Mouse (Mus musculus) spleen, adult 18-20 months (tissue): ENCODE data around the gene Kcnh7.

Experiments used
- DNase-seq, 2 experiments: peaks; one replicate each; pipeline ENCODE4 v3.0.0; 2022; ENCODE audit warnings: mixed read lengths in 2 of 2

Kcnh7 gene

DNA sequence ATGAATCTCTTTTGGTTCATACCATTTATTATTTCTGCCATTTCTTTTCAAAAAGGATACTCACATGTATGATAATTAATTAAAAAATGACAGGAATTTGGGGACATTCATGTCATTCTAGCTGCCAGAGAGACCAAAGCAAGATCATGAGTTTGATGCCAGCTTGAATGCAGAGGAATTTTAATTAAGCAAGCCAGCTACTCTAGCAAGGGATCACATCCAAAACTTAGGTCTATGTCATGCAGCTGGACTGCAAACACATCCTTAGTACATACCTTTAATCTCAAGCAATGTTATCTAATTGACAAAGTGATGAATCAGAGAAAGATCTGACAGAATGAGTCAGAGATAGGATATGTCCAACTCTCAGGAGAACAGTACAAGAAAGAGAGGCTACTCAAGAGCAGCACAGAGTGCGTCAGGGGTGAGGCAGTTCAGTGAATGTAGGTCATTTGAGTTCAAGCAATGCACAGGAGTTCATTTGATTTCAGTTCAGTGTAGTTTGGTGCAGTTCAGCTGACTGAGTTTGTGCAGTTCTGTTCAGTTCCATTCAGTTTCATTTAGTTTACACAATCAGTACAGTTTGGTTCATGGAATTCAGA is 248.7 kb downstream of the Kcnh7 start:
- no peak for DNase-seq

DNA sequence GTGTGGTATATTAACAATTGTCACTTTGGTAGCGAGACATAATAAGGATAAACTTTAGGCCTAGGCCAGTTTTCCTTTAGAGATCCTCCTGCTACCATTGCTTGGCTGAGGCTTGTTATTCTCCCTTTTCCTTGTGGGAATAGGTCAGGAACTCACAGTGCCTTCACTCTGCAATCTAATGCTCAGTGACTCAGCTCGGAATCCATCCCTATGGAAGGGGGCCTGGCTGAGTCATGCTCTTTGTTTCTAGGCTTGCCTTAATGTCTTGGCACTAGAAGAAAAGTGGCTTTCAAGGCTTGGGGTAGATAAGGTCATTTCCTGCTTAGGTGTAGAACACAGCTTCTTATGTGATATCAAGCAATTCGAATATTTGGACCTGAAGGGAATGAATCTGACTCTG is 255.6 kb downstream of the Kcnh7 start:
- DNase-seq = no peak

DNA sequence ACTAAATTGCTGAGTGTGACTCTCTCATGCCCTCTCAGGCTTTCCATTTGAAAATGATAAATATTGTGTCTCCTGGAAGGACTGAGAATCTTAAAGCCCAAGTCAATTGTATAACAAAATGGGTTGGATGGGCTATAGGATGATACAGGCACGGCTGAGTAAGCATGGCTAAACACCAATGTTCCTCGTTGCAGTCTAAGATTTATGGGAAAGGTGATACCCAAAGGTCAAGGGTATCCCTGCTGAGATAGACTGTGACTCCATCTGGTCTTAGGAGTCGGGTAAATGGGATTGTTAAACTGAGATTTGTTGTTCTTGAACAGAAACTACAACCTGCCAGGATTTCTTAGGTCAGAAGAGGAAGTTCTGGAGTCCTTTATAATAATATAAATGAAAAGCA is 256.0 kb downstream of the Kcnh7 start:
- DNase-seq = no peak

DNA sequence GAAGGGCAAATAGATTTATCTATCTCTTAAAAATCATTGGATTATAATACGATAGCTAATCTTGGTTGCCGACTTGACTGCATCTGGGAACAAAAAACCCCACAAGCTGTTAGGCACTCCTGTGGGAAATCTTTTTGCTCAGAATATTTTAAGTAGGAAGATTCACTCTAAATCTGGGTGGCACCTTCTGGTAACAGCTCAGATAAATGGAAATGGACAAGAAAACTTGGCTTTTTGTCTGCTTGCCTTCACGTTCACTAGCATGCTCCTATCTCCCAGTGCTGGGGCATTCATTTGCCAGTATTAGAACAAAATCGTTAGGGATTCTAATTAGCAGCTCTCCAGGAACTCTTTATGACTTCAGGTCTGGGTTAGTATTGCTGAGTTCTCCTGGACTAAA is 260.3 kb downstream of the Kcnh7 start:
- DNase-seq = no peak

DNA sequence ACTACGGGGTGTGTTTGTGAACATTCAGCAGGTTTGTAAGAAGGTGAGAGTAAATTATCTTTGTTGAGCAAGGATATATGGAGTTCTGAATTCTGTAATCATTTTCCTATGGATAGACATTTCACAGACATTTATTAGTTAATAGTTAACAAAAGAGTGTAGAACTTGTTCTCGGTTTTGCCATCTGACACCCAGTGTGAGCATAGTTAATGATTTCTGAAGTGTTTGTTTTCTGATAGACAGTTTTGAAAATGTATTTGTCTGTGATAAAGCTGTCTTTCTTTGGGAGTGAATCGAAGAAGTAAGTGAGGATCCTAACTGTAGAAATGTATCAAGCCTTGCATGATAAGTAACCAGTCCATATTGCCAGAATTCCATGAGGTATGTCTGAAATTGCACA is 276.4 kb downstream of the Kcnh7 start:
- no peak for DNase-seq

DNA sequence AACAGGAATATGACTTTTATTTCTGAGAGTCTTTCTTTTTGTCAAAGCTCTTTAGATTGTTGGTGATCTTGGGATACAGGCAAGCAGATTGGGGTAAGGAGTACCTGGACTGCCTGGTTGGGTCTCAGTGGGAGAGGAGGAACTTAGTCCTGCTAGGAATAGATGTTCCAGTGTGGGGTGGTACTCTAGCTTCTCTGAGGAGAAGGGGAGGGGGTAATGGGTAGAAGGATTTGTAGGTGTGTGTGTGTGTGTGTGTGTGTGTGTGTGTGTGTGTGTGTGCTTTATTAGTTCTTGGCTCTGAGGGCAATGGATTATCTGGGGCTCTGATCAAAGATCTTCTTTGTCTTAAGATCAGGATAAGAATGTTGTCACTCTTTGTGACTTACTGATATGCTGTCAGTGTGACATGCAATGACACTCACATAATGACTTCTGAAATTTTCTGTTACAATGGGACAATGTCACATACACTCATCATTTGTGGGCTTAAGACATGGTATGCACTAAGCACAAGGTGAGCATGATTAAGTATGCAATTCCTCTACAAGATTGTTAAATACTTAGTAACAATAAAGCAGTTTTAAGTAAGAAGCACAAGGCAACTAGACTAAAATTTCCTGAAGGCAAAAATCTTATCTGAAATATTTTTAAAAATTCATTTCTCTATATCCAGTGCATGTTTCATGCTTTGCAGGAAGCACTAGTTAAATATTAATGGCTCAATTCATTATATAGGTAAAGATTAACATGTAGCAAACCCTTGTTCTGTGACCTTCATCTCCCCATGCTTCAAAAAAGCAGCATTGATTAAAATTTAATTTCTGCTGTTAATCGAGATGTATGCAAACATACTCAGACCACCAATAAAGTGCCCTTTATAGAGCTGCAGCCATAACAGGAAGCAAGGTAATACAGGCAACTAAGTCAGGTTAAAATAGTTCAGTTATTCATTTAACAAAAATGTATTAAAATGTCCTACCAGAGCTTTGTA is 281.4 kb downstream of the Kcnh7 start:
- DNase-seq = no peak

DNA sequence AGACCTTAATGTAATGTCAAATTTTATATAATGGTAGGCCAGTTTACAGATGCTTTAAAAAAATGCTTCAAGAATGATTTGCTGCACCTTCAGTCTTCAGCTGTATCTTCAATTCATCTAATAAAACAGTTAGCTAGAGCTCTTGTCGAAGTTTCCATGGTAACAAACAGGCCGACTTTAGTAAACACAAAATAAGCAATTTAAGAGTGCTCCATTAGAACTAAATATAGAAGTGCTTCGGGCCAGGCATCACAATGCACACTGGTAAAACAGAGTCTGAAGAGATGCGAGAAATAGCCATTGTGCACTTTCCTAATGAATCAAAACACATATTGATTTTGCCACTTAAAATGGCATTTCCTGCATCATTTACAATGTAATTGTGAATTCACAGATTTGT is 305.3 kb downstream of the Kcnh7 start:
- DNase-seq = no peak

DNA sequence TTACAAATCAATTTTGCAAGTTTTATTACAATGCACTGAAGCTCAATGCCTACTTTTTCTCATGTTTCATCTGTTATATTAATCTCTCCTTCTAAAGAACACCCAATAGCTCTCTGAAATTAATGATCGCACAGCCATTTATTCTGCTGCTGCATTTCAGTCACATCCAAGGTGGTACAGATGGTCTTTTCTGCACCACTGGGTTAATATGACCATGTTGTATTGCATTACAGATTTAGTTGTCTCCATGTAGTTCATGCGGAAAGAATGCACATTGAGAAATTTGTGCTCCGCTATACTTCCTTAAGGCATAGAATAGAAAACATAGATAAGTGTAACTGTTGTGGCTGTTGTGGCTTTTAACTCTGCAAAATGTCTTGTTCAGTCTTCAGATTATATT is 328.7 kb downstream of the Kcnh7 start:
- DNase-seq = no peak

DNA sequence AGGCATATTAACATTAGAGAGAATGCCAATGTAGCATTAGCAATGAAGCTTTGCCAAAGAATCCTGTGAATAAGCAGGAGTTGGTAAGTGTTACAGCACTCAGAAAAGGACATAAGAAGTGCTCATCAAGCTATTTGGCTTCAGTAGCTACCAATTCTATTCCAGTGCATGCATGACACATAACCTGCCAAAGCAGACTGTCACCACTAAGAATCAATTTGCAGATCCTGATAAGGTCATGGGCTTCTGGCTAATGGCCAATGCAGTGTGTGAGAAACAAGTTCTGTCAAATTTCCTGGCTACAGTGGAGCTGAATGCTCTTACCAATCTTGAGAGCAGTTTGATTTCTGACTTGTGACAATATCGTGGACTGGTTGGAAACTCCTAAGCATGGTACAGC is 341.5 kb downstream of the Kcnh7 start:
- DNase-seq = no peak

DNA sequence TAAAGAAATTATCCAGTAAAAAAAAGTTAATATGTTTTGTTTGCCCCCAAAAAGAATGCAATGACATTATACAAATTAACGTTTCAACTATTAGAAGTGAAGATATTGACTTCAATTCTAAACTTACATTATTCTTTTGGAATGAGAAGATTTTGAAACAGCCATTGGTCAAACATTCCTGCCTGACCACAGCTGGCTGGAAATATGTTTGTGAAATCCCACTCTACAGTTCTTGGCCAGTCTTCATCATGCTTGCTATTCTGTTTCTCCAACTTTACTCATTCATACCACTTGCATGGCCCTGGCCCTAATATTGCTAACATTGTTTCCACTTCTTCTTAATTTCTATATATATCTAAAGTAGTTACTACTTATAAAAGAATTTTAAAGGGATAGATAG is 349.8 kb downstream of the Kcnh7 start:
- no peak for DNase-seq

DNA sequence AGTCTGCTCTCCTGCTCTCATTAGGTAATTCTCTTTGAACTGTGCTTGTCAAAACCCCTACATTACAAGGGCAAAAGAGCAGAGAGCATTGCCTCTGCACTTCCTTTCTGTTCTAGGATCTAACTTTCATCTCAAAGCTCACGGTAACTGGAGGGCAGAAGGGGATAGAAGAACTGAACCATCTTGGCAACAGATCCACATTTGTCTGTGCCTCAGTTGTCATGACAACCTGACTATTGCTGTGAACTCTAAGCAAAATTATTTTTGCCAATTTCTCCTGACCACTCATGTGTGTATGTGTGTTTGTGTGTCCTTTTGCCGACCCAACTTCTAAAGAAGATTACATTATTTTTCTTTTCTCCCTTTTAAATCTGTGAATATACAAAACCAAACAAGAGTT is 364.9 kb downstream of the Kcnh7 start:
- no peak for DNase-seq

DNA sequence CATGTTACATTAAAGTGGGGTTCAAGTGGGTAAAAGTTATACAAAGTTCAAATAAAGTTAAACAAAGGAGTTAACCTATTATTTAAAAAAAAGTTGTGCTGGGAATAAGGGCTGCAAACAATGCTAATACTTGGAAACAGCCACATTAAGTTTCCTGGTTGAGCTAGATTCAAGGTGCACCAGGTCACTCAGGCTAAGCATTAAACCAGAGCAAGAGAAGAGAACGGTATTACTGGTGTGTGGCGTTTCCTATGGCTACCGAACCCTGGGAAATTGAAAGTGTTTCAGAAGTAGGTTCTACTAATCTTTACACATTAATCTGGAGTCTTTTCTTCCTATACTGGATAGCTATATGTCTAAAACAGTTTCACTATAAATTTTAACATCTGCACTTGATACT is 368.1 kb downstream of the Kcnh7 start:
- no peak for DNase-seq

DNA sequence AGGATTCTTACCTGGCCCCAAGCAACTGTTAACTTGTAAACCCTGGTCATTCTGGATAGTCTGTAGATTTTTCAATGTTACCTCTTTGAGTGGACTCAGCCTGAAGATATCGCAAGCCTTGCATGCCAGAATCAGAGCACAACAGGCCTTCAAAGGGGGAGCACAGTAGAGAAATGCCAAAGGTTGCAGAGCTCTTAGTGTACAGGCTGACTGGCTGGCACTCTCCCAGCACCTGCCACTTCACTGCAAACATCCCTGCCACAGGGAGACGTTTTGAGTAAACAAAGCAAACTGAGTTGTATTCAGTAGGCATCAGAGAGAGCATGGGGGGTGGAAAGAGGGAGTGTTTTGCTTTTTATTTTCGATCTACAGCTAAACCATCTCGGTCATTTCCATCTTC is 375.3 kb downstream of the Kcnh7 start:
- no peak for DNase-seq

DNA sequence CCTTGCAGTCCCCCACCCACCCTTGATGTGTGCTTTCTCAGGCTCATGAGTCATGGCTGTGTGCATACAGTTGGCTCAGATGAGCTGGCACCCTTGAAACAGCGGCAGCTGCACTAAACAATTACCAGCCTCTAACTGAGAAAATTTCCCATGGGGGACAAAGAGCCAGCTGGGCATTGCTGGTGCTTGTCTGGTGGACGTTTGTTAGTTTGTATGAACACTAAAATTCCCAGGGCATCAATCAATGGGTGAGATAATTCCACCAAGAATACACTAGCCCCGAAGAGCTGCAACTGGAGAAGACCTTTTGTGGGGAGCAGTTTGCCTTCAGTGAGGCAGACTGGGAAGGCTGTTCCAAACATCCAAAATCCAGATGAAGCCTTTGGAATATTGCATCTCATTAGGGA is 376.6 kb downstream of the Kcnh7 start:
- DNase-seq = no peak

DNA sequence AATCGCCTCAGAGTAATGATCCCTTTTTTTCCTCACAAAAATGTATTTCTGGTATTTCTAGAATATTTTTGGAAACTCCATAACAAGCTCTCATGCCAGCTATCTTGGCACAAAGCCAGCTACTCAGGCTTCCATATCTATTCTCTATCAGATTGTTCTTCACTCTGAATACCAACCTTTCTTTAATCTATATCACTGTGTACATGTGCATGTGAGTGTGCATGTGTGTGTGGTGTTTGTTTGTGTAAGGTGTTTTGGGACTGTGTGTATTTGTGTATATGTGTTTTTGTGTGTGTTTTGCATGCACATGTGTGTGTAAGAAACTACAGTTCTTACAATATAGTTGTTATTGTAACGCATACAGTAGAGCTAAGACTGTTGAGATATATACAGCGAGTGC is 377.2 kb downstream of the Kcnh7 start:
- no peak for DNase-seq

DNA sequence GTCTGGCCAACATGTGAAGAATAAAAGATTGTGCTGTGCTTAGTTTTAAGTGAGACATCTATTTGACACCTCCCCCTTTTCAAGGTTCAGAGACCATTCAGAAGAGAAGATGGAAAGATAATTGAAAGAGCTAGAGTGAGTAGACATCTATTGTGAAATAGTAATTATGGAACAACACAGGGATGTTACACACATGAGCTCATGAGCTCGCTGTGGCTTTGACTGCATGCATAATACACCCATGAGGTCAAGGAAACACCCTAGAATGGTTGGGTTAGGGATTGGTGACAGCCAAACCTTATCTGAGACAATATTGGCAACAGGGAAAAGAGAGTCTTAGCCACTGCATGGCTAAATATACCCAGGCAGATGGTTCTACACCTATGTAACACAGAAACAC is 380.1 kb downstream of the Kcnh7 start:
- no peak for DNase-seq

DNA sequence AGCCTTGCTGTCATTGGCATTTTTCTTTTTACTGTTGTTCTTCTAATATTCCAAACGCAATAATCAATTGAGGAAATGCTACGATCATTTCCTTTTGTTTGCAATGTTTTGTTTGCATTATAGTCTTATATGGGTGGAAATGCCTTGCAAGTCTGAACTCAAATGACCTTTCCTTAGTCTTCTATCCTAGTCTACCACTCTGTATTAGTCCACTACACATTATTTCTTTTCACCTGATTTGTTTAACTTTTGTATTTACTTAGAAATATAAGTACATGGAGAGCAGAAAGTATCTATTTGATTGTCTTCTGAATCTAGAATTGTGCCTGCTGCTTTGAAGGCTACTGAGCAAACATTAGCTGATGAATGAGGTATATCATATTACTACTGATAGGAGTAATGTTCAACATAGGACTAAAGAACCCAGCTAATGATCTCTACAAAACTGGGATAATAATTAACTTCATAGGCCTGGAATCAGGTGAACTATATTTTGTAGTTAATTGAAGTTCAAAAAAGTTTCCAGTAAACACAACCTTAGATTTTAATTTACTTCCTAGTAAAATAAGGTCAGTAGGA is 399.5 kb downstream of the Kcnh7 start:
- no peak for DNase-seq

DNA sequence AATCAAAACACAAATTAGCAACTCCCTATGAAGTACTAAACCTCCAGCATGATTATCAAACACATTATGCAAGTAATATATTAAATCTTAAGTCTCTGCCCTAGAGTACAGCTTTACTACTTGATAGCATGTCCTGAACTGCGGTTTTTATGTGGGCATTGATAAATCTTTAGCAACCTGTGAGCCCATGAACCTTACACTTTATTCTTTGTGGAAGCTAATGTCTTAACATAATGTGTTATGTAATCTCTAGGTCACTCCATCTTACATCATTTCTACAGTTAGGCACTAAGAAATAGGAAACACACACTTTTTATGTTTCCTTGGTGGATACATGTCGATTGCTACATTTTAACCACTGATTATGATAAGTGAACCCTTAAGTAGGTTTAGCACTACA is 437.8 kb downstream of the Kcnh7 start:
- no peak for DNase-seq

DNA sequence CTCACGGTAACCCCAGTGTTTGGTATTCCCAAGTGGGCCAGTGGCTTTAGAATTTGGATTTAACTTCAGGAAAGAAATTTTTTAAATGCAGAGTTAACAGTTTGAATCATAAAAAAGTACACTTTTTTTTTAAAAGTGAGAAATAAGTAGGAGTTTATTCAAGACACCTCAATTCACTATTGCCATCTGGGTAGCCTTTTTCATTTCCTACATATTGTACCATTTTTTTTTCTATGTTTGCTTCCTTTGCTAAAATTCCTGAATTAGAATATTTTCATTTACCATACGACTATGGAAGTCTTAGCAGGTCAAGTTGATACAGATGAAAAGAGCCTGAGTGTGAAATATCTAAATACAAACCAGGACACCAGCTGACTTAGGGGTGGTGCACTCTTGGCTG is 441.0 kb downstream of the Kcnh7 start:
- no peak for DNase-seq

DNA sequence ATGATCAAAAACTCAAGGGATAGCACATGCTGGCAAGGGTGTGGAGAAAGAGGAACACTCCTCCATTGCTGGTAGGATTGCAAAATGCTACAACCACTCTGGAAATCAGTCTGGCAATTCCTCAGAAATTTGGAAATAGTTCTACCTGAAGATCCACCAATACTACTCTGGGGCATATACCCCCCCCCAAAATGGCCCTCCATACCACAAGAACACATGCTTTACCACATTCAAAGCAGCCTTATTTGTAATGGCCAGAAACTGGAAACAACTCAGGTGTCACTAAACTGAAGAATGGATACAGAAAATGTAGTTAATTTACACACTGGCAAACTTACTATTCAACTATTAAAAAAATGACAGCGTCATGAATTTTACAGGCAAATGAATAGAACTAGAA is 453.4 kb downstream of the Kcnh7 start:
- DNase-seq = no peak

DNA sequence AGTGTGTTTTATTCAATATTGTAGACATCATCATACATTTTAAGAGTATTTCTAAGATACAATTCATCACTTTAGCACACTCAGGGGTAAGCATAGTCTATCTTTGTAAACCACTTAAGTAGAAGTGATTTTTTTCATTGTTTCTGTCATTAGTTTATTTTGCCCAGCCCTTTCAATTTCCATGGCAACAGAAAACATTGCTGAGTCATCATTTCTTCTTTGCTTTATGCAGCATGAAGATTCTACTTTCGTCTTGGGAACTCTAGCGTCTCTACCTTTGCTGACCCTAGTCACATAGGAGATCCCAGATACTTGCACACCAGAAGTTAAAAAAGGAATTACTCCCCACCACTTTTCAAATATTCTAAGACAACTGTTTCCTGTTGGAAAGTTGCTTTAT is 456.4 kb downstream of the Kcnh7 start:
- DNase-seq = no peak

DNA sequence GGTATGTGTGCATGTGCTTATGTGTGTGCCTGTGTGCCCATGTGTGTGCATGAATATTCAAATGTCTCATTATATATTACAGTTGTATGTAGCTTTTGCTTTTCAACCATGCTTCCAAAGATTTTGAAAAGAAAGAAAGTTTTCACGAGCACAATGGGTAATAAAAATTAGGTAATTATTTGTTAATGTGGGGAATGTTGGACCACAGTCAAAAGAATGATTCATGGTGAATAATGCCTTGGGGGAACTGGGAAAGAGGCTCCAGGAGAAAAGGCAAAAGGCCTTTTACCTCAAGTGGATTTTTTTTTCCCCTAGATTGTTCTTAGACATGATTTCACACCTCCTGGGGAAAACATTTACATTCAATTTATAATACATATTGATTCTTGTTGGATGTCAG is 458.1 kb downstream of the Kcnh7 start:
- no peak for DNase-seq

DNA sequence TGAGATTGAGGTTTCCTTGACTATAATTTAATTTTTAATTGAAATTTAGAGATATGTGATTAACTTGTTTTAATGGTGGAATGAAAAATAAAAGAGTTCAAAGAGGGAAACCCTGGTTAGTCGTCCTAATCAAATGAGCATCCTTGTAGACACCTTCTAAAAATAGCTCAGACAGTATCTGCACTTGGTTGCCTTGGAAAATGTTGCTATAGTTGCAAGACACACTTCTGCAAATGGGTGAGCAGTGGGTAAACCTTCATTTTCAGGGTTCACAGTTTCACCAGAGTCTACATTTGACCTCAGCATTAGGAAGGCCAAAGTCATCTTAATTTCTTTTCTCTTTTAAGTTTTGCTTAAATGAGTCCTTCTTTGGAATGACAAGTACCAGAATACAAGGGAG is 465.7 kb downstream of the Kcnh7 start:
- DNase-seq = no peak

DNA sequence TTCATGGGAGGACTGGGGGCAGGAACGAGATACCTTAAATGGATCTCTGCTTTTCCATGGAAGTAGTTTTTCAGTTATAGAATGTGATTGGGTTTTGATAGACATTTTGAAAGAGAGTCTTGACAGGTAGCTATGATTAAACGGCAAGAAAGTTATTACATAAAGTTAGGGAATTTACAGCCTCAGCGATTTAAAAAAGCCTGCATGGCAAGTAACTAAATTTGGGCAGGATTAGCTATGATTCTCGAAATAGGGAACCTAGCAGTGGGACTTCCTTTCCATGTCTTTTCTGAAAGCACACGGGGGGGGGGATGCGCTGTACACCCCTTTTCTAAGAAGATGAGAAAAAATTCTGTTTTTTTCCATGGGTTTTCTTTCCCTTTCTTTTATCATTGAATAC is 466.8 kb downstream of the Kcnh7 start:
- no peak for DNase-seq
